Mouse (Mus musculus) kidney, adult 9 months (tissue): ENCODE measurements at regions not wholly inside any gene's neighbourhood (a gene's known extent, or its start where the extent isn't known, plus 50 kb on each side); places are given as distances from the start of the nearest gene placed in this dataset.

Experiments
- DNase-seq: peaks from one replicate; pipeline ENCODE4 v3.0.0; 2022

GRCm38 (mm10) chr15:59954345-59954744 is 62.1 kb downstream of the 4933412E24Rik start:
- peak; percentile 3 for DNase-seq

GRCm38 (mm10) chr15:59953857-59954256 is 62.6 kb downstream of the 4933412E24Rik start:
- no peak for DNase-seq

GRCm38 (mm10) chr15:59950617-59951216 is 65.7 kb downstream of the 4933412E24Rik start:
- DNase-seq = peak; percentile 2

- DNase-seq = no peak
Measured at GRCm38 (mm10) chr15:59945208-59945607, 71.2 kb downstream of the 4933412E24Rik start.

GRCm38 (mm10) chr15:59936486-59936885 is 79.9 kb downstream of the 4933412E24Rik start:
- DNase-seq = no peak

GRCm38 (mm10) chr15:59913860-59914259 is 102.6 kb downstream of the 4933412E24Rik start:
- no peak for DNase-seq

- no peak for DNase-seq
Measured at GRCm38 (mm10) chr15:59908300-59908699, 108.1 kb downstream of the 4933412E24Rik start.

- DNase-seq = peak; percentile 4
Measured at GRCm38 (mm10) chr15:59905832-59906797, 110.3 kb downstream of the 4933412E24Rik start.

GRCm38 (mm10) chr15:59904741-59905140 is 111.7 kb downstream of the 4933412E24Rik start:
- DNase-seq = no peak

GRCm38 (mm10) chr15:59888996-59889395 is 127.4 kb downstream of the 4933412E24Rik start:
- DNase-seq = no peak

GRCm38 (mm10) chr15:59888131-59888459 is 128.3 kb downstream of the 4933412E24Rik start:
- no peak for DNase-seq

GRCm38 (mm10) chr15:59887381-59888130 is 128.9 kb downstream of the 4933412E24Rik start:
- no peak for DNase-seq

- DNase-seq = no peak
Measured at GRCm38 (mm10) chr15:59886036-59886435, 130.4 kb downstream of the 4933412E24Rik start.

GRCm38 (mm10) chr15:59882444-59882843 is 134.0 kb downstream of the 4933412E24Rik start:
- no peak for DNase-seq

GRCm38 (mm10) chr15:59880426-59880825 is 136.0 kb downstream of the 4933412E24Rik start:
- DNase-seq = no peak

GRCm38 (mm10) chr15:59879311-59879710 is 137.1 kb downstream of the 4933412E24Rik start:
- DNase-seq = no peak

- no peak for DNase-seq
Measured at GRCm38 (mm10) chr15:59876279-59876742, 140.1 kb downstream of the 4933412E24Rik start.

GRCm38 (mm10) chr15:59866701-59867100 is 149.7 kb downstream of the 4933412E24Rik start:
- DNase-seq = no peak

GRCm38 (mm10) chr15:59864746-59865499 is 151.5 kb downstream of the 4933412E24Rik start:
- peak; percentile 8 for DNase-seq

GRCm38 (mm10) chr15:59852271-59853000 is 164.0 kb downstream of the 4933412E24Rik start:
- no peak for DNase-seq

- DNase-seq = no peak
Measured at GRCm38 (mm10) chr15:59845158-59845739, 171.2 kb downstream of the 4933412E24Rik start.
